Mouse (Mus musculus) cerebellum, adult 2 months (tissue): ENCODE results near the gene Atg101. TPM values are rescaled to one million over a fixed set of nuclear protein-coding genes. Genes with fewer than 3 reads are reported as not detected.

Experiments used
- DNase-seq, 2 experiments: peaks; one replicate each; pipeline ENCODE4 v3.0.0; 2021
- H3K27ac ChIP-seq: fragments of 200-500 bp; 2 replicates; pipeline ENCODE4 v1.5.1; 2012; ENCODE audit warnings: low read length, control low read depth, inconsistent platforms; ENCODE audit not compliant: insufficient read depth
- H3K27me3 ChIP-seq: fragments of 200-500 bp; 2 replicates; pipeline ENCODE4 v1.6.1; 2012; ENCODE audit warnings: inconsistent platforms, mild to moderate bottlenecking, low read length, moderate library complexity; ENCODE audit not compliant: control insufficient read depth, insufficient read depth
- H3K4me1 ChIP-seq: fragments of 200-500 bp; 2 replicates; pipeline ENCODE4 v1.6.1; 2011; ENCODE audit warnings: low read length; ENCODE audit not compliant: control insufficient read depth, insufficient read depth
- H3K4me3 ChIP-seq: fragments of 200-500 bp; replicated peaks from 2 replicates; pipeline ENCODE3; 2011; ENCODE audit warnings: mild to moderate bottlenecking, low read depth, low read length, control low read depth; ENCODE audit not compliant: insufficient read depth
- CTCF ChIP-seq: fragments of 200-500 bp; IDR thresholded peaks from 2 replicates; pipeline ENCODE4 v1.5.1; 2011; ENCODE audit warnings: low read depth, mild to moderate bottlenecking, control low read depth, low read length, moderate library complexity, borderline replicate concordance; ENCODE audit not compliant: insufficient read depth
- POLR2A ChIP-seq: fragments of 200-500 bp; IDR thresholded peaks from 2 replicates; pipeline ENCODE4 v1.6.1; 2011; ENCODE audit warnings: low read length, control low read depth, borderline replicate concordance; ENCODE audit not compliant: insufficient read depth
- WGBS: fragments of 180-500 bp; shearing (Covaris S2); methylation state at CpG from one replicate; pipeline ENCODE4 v1.1.7; 2018; 5-methylcytosine and 5-hydroxymethylcytosine counted together
- polyA plus RNA-seq: library from polyadenylated mRNA; depleted of rRNA; stranded (reverse); fragments of >200 nt; gene quantifications from 2 replicates; pipeline ENCODE4 v1.2.3, GENCODE M21; 2012

The Atg101 gene
- polyA plus RNA-seq, 1 experiment, result 49.6 TPM

- 1% methylated on average over 10 of the region's 10 CpGs for WGBS
Observed at GRCm38 (mm10) chr15:101240799-101241204, 43.3 kb upstream of the Atg101 start.

DNA sequence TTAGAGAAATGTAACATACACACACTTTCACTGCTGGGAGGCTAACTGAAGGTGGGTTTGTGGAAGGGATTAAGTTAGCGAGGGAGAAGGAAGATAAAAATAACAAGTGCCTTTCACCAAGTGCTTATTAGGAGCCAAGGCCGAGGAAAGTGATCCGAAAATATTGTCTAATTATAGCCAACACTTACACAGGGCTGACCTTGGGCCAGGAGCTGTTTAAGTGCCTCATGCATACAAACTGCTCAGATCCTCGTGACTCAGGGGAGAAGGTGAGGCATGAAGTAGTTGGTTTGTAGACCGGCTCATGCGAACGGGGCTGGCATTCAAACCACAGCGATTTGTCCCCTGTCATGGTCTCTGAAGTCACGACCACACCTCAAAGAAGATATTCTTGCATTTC lies 42.8 kb upstream of the Atg101 start:
- peaks cover 12% of the 10 kb centered on the region for H3K4me1 ChIP-seq
- DNase-seq, result no peak
- WGBS, result 53% methylated on average over 9 of the region's 9 CpGs
- TF ChIP-seq POLR2A (no peak), CTCF (no peak)
- no peak overlapping the region for H3K4me3 ChIP-seq
- no peak overlapping the region for H3K27ac ChIP-seq
- no peaks in the 10 kb centered on the region for H3K27me3 ChIP-seq

More at GRCm38 (mm10) chr15:101240799-101241204, 43.3 kb upstream of the Atg101 start:
- no peak for TF ChIP-seq POLR2A
- peak; percentile 94 for TF ChIP-seq CTCF
- H3K27ac ChIP-seq, result no peak overlapping the region
- peak overlapping the region; percentile 25 for H3K4me3 ChIP-seq
- DNase-seq, result peak; percentile 85 to 92
- H3K4me1 ChIP-seq, result peaks cover 12% of the 10 kb centered on the region
- H3K27me3 ChIP-seq, result no peaks in the 10 kb centered on the region

- WGBS, result 86% methylated on average over 9 of the region's 9 CpGs
- no peaks in the 10 kb centered on the region for H3K27me3 ChIP-seq
- TF ChIP-seq POLR2A, result no peak
- TF ChIP-seq CTCF, result no peak
- H3K4me3 ChIP-seq, result no peak overlapping the region
- H3K4me1 ChIP-seq, result peaks cover 13% of the 10 kb centered on the region
- no peak for DNase-seq
- no peak overlapping the region for H3K27ac ChIP-seq
Observed at GRCm38 (mm10) chr15:101241853-101242252, 42.2 kb upstream of the Atg101 start.

DNA sequence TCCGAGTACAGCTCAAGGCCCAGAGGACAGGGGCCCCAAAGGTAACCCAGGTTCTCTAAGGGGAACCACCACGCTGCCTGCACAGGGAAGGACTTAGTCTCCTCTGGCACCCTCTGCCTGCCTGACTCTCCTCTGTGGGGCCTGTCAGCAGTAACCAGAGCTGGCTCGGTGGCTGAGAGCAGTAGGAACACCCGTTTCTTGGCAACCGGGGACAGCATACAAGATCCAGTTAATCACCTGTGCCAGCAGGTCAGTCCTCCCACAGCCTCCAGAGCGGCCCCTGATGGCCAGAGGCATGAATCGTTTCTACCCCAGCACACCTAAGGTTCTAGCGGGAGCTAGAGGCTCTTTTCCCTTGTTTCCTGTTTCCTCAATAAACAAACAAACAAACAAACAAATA lies 41.4 kb upstream of the Atg101 start:
- DNase-seq, result peak; percentile 84 to 94
- TF ChIP-seq CTCF (peak; percentile 71), POLR2A (no peak)
- no peaks in the 10 kb centered on the region for H3K27me3 ChIP-seq
- no peak overlapping the region; the same call in 1 of the 2 replicates for H3K27ac ChIP-seq
- H3K4me3 ChIP-seq, result no peak overlapping the region
- peaks cover 17% of the 10 kb centered on the region for H3K4me1 ChIP-seq
- 7% methylated on average over 8 of the region's 8 CpGs for WGBS

GRCm38 (mm10) chr15:101244012-101244411 lies 40.1 kb upstream of the Atg101 start:
- WGBS, result 71% methylated on average over 3 of the region's 3 CpGs
- TF ChIP-seq POLR2A (no peak), CTCF (no peak)
- H3K27ac ChIP-seq, result no peak overlapping the region

GRCm38 (mm10) chr15:101246231-101247154 lies 37.6 kb upstream of the Atg101 start:
- Histone ChIP-seq H3K4me3 (peak overlapping the region; percentile 55), H3K27me3 (no peaks in the 10 kb centered on the region), H3K27ac (peak overlapping the region; percentile 87), H3K4me1 (peaks cover 11% of the 10 kb centered on the region)
- no peak for TF ChIP-seq CTCF
- TF ChIP-seq POLR2A, result peak; percentile 35; the same call in 1 of the 2 replicates
- DNase-seq, result peak; percentile 95 to 99
- WGBS, result 3% methylated on average over 56 of the region's 56 CpGs

More at GRCm38 (mm10) chr15:101244012-101244411, 40.1 kb upstream of the Atg101 start:
- Histone ChIP-seq H3K27me3 (no peaks in the 10 kb centered on the region), H3K4me3 (no peak overlapping the region), H3K4me1 (peaks cover 17% of the 10 kb centered on the region)
- DNase-seq, result no peak

- TF ChIP-seq CTCF, result no peak
- WGBS, result 100% methylated on average over 1 of the region's 1 CpGs
- Histone ChIP-seq H3K4me1 (peaks cover 5% of the 10 kb centered on the region; the same call in 1 of the 2 replicates), H3K27me3 (no peaks in the 10 kb centered on the region), H3K4me3 (no peak overlapping the region), H3K27ac (peak overlapping the region; percentile 11; the same call in 1 of the 2 replicates)
- no peak for DNase-seq
Observed at GRCm38 (mm10) chr15:101247155-101247498, 36.9 kb upstream of the Atg101 start.

DNA sequence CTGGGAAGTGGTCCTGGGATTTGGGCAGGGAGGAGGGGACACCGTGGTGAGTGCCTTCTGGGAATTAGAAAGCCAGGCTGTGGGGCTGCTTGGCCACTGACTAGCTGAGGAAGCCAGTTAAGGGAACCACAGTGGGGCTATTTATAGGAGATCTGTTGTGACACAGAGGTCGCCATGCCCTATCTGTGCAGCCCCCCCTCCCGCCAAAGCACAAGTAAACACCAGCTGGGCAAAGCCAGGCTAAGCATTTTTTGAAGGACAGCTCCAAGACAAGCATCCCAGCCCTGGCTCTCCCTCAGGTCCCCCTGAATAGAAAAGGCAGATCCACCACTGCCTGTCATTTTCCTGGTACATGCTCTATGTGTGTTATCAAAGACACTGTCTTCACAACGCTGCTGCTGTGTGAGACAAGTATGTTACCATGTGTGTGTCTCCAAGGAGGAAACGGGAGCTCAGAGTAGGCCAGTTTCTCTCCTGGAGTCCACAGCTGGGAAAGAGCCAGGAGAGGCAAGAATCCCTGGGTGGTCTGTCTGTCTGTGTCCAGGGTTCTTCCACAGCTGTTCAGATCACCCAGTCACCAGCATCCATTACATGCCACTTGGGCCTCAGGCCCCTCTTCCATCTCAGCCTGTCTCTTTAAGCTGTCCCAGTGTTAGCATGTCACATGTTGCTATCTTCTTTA lies 35.9 kb upstream of the Atg101 start:
- DNase-seq, result no peak
- no peak for TF ChIP-seq POLR2A
- TF ChIP-seq CTCF, result no peak
- Histone ChIP-seq H3K27ac (no peak overlapping the region), H3K4me3 (no peak overlapping the region), H3K4me1 (peaks cover 5% of the 10 kb centered on the region; the same call in 1 of the 2 replicates), H3K27me3 (no peaks in the 10 kb centered on the region)
- 70% methylated on average over 5 of the region's 5 CpGs for WGBS
